Mouse (Mus musculus): ENCODE measurements at regions not wholly inside any gene's neighbourhood (a gene's known extent, or its start where the extent isn't known, plus 50 kb on each side); places are given as distances from the start of the nearest gene placed in this dataset.

DNA sequence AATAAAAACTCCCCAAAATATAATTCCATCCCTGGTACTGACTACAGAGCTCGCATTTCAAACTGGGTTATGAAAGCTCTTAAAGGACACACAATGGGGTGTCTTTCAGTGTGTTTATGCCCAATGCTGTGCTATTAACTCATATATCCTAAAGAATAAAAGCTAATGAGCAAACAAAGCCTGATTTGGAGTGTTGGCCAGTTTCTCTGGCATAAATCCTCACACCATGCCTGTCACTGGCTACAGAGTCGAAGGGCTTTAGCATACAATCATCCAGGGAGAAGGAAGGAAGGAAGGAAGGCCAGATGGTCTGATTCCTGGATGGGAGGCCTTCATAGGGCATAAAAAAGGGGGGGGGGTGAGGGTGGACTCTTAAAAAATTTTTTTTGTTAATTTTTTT is 74.8 kb upstream of the Trpc3 start:
- TF ChIP-seq CTCF (IDR thresholded peaks at IDR 0.05; ENCODE audit: borderline replicate concordance, insufficient read depth, low read depth, low read length) (no peak), POLR2A (IDR thresholded peaks at IDR 0.05; ENCODE audit: borderline replicate concordance, insufficient read depth, low read length) (no peak)
